ENCODE assay signal across 32 mouse cellular contexts in the genomic region with DNA sequence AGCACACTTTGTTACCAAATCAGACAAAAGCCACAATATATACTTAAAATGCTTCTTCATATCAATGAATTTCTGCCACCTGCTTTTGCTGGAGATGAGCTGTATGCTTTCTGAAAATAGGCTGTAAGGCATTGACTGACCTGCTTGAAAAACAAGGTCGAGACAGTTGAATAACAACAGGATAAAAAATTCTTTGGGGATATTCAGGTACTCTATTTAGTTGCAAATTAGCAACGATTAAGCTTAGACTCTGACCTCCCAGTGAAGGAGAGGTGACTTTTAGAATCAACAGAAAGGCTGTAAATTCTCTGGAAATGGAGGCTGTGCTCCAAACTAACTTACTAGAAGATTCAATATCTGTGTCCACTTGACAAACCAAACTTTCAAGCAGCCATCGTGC. TPM values are rescaled to one million over a fixed set of nuclear protein-coding genes. Genes with fewer than 3 reads are reported as not detected.
"Had no signal": no experiment of that assay in that cellular context is flagged by ENCODE, and none has a peak within 500 bp of the region (broad histone marks: within the 10 kb centered on the region; RNA-seq: fewer than 3 reads in every experiment).

No protein-coding gene starts in this region.

- H3K9me3 ChIP-seq: embryonic facial prominence, embryonic 15.5 days had no signal

- H3K27me3 ChIP-seq: embryonic facial prominence, embryonic 12.5 days; embryonic facial prominence, embryonic 13.5 days; embryonic facial prominence, embryonic 15.5 days; forebrain, embryonic 12.5 days; forebrain, embryonic 13.5 days; forebrain, embryonic 15.5 days had no signal

- DNase-seq: cerebellum, adult 9-11 months; cerebellum, postnatal 10 days; cerebellum, postnatal 14 days; cerebellum, postnatal 25 days; cerebellum, postnatal 36 days; embryo, embryonic 11 days; forebrain, postnatal 0 days; gastrocnemius, adult 2 months; gastrocnemius, postnatal 10 days; gastrocnemius, postnatal 14 days; gastrocnemius, postnatal 25 days; gastrocnemius, postnatal 36 days; heart, adult 11 months; heart, adult 18-20 months; heart, adult 2 months had no signal

- H3K27ac ChIP-seq: embryonic facial prominence, embryonic 10.5 days; embryonic facial prominence, embryonic 12.5 days; embryonic facial prominence, embryonic 13.5 days; embryonic facial prominence, embryonic 15.5 days; forebrain, embryonic 10.5 days; forebrain, embryonic 12.5 days; forebrain, embryonic 13.5 days; forebrain, embryonic 15.5 days; gastrocnemius, adult 2 months; heart, adult 2 months had no signal

- H3K36me3 ChIP-seq: embryonic facial prominence, embryonic 10.5 days; embryonic facial prominence, embryonic 12.5 days; embryonic facial prominence, embryonic 13.5 days; embryonic facial prominence, embryonic 15.5 days; forebrain, embryonic 10.5 days; forebrain, embryonic 12.5 days; forebrain, embryonic 15.5 days had no signal

- H3K9ac ChIP-seq: embryonic facial prominence, embryonic 12.5 days; embryonic facial prominence, embryonic 13.5 days; embryonic facial prominence, embryonic 15.5 days; forebrain, embryonic 12.5 days; forebrain, embryonic 13.5 days; forebrain, embryonic 15.5 days; forebrain, postnatal 0 days had no signal

- H3K4me3 ChIP-seq: embryonic facial prominence, embryonic 10.5 days; embryonic facial prominence, embryonic 12.5 days; embryonic facial prominence, embryonic 13.5 days; embryonic facial prominence, embryonic 15.5 days; erythroblast, embryonic 14.5 days; forebrain, embryonic 10.5 days; forebrain, embryonic 12.5 days; forebrain, embryonic 13.5 days; forebrain, embryonic 15.5 days; gastrocnemius, adult 2 months; heart, adult 2 months had no signal

- H3K4me1 ChIP-seq: embryonic facial prominence, embryonic 10.5 days; embryonic facial prominence, embryonic 12.5 days; embryonic facial prominence, embryonic 13.5 days; embryonic facial prominence, embryonic 15.5 days; forebrain, embryonic 10.5 days; forebrain, embryonic 12.5 days; forebrain, embryonic 13.5 days; forebrain, embryonic 15.5 days had no signal

RNA-seq across cellular contexts. Expression of a gene that starts 19.6 kb away (rescaled TPM):
- polyA plus RNA-seq: cortical plate, adult 2 months; embryonic facial prominence, embryonic 10.5 days; embryonic facial prominence, embryonic 11.5 days; embryonic facial prominence, embryonic 12.5 days; embryonic facial prominence, embryonic 13.5 days; embryonic facial prominence, embryonic 14.5 days; erythroblast, embryonic 14.5 days; forebrain, embryonic 10.5 days; forebrain, embryonic 11.5 days; forebrain, embryonic 12.5 days; forebrain, embryonic 13.5 days; forebrain, embryonic 14.5 days; forebrain, embryonic 15.5 days; forebrain, embryonic 16.5 days; frontal cortex, adult 2 months had no signal

RNA-seq across cellular contexts. Expression of a gene that starts 48.3 kb away (rescaled TPM):
- polyA plus RNA-seq: cortical plate, adult 2 months; embryonic facial prominence, embryonic 10.5 days; embryonic facial prominence, embryonic 11.5 days; embryonic facial prominence, embryonic 12.5 days; embryonic facial prominence, embryonic 13.5 days; embryonic facial prominence, embryonic 14.5 days; erythroblast, embryonic 14.5 days; forebrain, embryonic 10.5 days; forebrain, embryonic 11.5 days; forebrain, embryonic 12.5 days; forebrain, embryonic 13.5 days; forebrain, embryonic 14.5 days; forebrain, embryonic 15.5 days; forebrain, embryonic 16.5 days; forebrain, postnatal 0 days; frontal cortex, adult 2 months; gonadal fat pad, adult 2 months; heart, adult 2 months had no signal
